Mouse (Mus musculus) forebrain, embryonic 15.5 days (tissue): ENCODE data around the gene Nudt5. TPM values are rescaled to one million over a fixed set of nuclear protein-coding genes. Genes with fewer than 3 reads are reported as not detected.

Experiments used
- ATAC-seq: fragments of 200-750 bp; cut with Nextera tagmentation; replicated peaks from 2 replicates; pipeline ENCODE4 v1.8.0; 2017; ENCODE audit warnings: mild to moderate bottlenecking, moderate TSS enrichment, moderate library complexity
- H3K27ac ChIP-seq: fragments of 300-500 bp; sonication (generic); replicated peaks from 2 replicates; pipeline ENCODE4 v1.5.1; 2015; ENCODE audit warnings: mild to moderate bottlenecking, inconsistent platforms
- H3K27me3 ChIP-seq: fragments of 300-500 bp; sonication (generic); 2 replicates; pipeline ENCODE4 v1.6.1; 2015; ENCODE audit warnings: inconsistent platforms
- H3K36me3 ChIP-seq: fragments of 300-500 bp; sonication (generic); 2 replicates; pipeline ENCODE4 v1.6.1; 2015; ENCODE audit warnings: mild to moderate bottlenecking, inconsistent platforms
- H3K4me1 ChIP-seq: fragments of 300-500 bp; sonication (generic); 2 replicates; pipeline ENCODE4 v1.6.1; 2015; ENCODE audit warnings: inconsistent platforms
- H3K4me2 ChIP-seq: fragments of 300-500 bp; sonication (generic); replicated peaks from 2 replicates; pipeline ENCODE4 v1.6.1; 2015; ENCODE audit warnings: mild to moderate bottlenecking, inconsistent platforms
- H3K4me3 ChIP-seq: fragments of 300-500 bp; sonication (generic); 2 replicates; pipeline ENCODE4 v1.5.1; 2015; ENCODE audit warnings: mild to moderate bottlenecking, inconsistent platforms
- H3K9ac ChIP-seq: fragments of 300-500 bp; sonication (generic); replicated peaks from 2 replicates; pipeline ENCODE4 v1.6.1; 2015; ENCODE audit warnings: mild to moderate bottlenecking, inconsistent platforms
- H3K9me3 ChIP-seq: fragments of 300-500 bp; sonication (generic); 2 replicates; pipeline ENCODE4 v1.6.1; 2016; ENCODE audit warnings: inconsistent platforms
- WGBS: fragments of 180-500 bp; shearing (Covaris S2); methylation state at CpG from one replicate; pipeline ENCODE4 v1.1.7; 2015; ENCODE audit warnings: mixed read lengths; 5-methylcytosine and 5-hydroxymethylcytosine counted together
- polyA plus RNA-seq: library from polyadenylated mRNA; unstranded; fragments of >200 nt; fragmentation: Nextera tagmentation; extraction: Ambion mirVana; gene quantifications from 2 replicates; pipeline ENCODE4 v1.2.1, GENCODE M21; 2015

The Nudt5 gene
- polyA plus RNA-seq, 1 experiment from 2014 or later, result 33.2 TPM

DNA sequence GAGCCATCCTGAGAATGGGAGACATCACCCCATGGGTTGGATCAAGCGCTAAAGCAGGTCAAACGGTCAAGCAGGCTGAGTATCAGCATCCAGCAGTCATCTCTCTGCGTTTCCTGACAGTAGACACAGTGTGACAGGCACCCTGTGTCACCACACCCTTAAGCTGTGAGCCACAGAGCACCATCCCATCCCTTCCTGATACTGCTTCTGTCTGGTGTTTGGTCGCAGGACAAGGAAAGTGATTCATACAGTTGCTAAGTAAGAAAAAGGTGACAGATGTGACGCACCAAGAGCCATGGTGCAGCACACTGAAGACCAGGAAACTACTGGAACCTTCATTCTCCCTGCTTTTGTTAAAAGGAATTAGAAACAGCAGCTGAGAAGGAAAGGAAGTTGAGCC lies 44.0 kb downstream of the Nudt5 start:
- no peak for ATAC-seq
- no peak overlapping the region for H3K4me2 ChIP-seq
- H3K27ac ChIP-seq, result no peak overlapping the region
- 89% methylated on average over 5 of the region's 5 CpGs for WGBS
- no peaks in the 10 kb centered on the region for H3K9me3 ChIP-seq
- H3K27me3 ChIP-seq, result no peaks in the 10 kb centered on the region
- H3K9ac ChIP-seq, result no peak overlapping the region
- peaks cover 18% of the 10 kb centered on the region for H3K4me1 ChIP-seq
- no peak overlapping the region for H3K4me3 ChIP-seq
- H3K36me3 ChIP-seq, result peaks cover 44% of the 10 kb centered on the region

- no peak for ATAC-seq
- H3K9me3 ChIP-seq, result no peaks in the 10 kb centered on the region
- no peak overlapping the region for H3K27ac ChIP-seq
- peaks cover 21% of the 10 kb centered on the region for H3K4me1 ChIP-seq
- no peaks in the 10 kb centered on the region for H3K27me3 ChIP-seq
- no peak overlapping the region for H3K4me2 ChIP-seq
- WGBS, result 71% methylated on average over 2 of the region's 2 CpGs
- peaks cover 42% of the 10 kb centered on the region for H3K36me3 ChIP-seq
- H3K9ac ChIP-seq, result no peak overlapping the region
- no peak overlapping the region for H3K4me3 ChIP-seq
Observed at GRCm38 (mm10) chr2:5889412-5889811, 44.6 kb downstream of the Nudt5 start.

DNA sequence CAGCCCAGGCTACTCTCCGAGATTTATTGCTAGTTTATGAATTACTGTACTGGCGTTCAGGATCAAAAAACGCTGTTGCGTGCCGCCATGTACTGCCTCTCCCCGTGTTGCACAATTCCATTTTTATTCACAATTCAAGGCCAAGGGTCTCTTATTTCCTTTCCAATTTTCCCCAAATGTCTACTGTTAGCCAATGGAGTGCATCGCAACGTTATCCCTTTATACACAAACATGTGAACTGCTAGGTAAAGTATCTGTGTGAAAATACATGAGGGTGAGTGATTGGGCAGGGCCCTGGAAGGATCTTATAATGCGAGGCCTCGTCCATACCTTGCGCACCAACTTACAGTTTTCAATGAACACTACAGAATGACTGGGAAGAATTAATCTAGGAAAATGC lies 49.5 kb downstream of the Nudt5 start:
- peaks cover 18% of the 10 kb centered on the region for H3K36me3 ChIP-seq
- 41% methylated on average over 11 of the region's 11 CpGs for WGBS
- H3K4me1 ChIP-seq, result peaks cover 23% of the 10 kb centered on the region
- H3K27ac ChIP-seq, result no peak overlapping the region
- H3K9ac ChIP-seq, result peak overlapping the region; percentile 94
- no peak; the same call in 1 of the 2 replicates for ATAC-seq
- peak overlapping the region; percentile 66 for H3K4me2 ChIP-seq
- no peaks in the 10 kb centered on the region for H3K9me3 ChIP-seq
- no peaks in the 10 kb centered on the region for H3K27me3 ChIP-seq
- peak overlapping the region; percentile 99 for H3K4me3 ChIP-seq

- Histone ChIP-seq H3K36me3 (peaks cover 18% of the 10 kb centered on the region), H3K27me3 (no peaks in the 10 kb centered on the region), H3K4me1 (peaks cover 23% of the 10 kb centered on the region), H3K4me3 (peak within 1 kb of the TSS; percentile 99), H3K9me3 (no peaks in the 10 kb centered on the region), H3K9ac (peak within 1 kb of the TSS; percentile 94), H3K27ac (peak within 1 kb of the TSS; percentile 82), H3K4me2 (peak within 1 kb of the TSS; percentile 66)
- under 1% methylated on average over 62 of the region's 62 CpGs for WGBS
- peak; percentile 99 for ATAC-seq
Observed at GRCm38 (mm10) chr2:5894843-5895570, 50.2 kb downstream of the Nudt5 start, which contains the start of gene Sec61a2. Gene Sec61a2, minus strand, starts transcription at chr2:5895432.

GRCm38 (mm10) chr2:5900145-5900544 lies 55.3 kb downstream of the Nudt5 start:
- no peaks in the 10 kb centered on the region for H3K4me1 ChIP-seq
- ATAC-seq, result no peak

DNA sequence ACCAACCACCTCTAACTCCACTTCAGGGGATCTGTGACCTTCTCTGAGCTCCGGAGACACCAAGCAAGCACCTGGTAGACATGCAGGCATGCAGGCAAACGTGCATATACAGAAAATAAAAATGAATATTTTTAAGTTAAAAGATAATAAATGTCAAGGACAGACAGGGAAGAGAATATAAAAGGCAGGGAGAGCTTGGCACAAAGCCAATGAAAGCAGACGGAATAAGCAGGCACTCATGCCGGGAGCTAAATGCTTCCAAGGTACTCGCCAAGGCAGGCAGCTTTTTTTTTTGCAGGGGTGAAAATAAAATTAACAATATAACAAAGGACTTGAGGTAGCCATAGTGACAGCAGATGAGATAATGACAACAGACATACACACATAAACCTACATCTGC lies 61.3 kb downstream of the Nudt5 start:
- H3K27ac ChIP-seq, result peak overlapping the region; percentile 70
- 21% methylated on average over 5 of the region's 5 CpGs for WGBS
- ATAC-seq, result 0 out of 2 replicates have a peak, but pooled peaks have one; percentile 46

More at GRCm38 (mm10) chr2:5900145-5900544, 55.3 kb downstream of the Nudt5 start:
- no peaks in the 10 kb centered on the region for H3K27me3 ChIP-seq
- H3K9me3 ChIP-seq, result no peaks in the 10 kb centered on the region
- H3K9ac ChIP-seq, result no peak overlapping the region
- no peak overlapping the region for H3K4me3 ChIP-seq
- no peak overlapping the region for H3K4me2 ChIP-seq
- peaks cover 11% of the 10 kb centered on the region for H3K36me3 ChIP-seq
- 37% methylated on average over 5 of the region's 5 CpGs for WGBS
- H3K27ac ChIP-seq, result no peak overlapping the region

DNA sequence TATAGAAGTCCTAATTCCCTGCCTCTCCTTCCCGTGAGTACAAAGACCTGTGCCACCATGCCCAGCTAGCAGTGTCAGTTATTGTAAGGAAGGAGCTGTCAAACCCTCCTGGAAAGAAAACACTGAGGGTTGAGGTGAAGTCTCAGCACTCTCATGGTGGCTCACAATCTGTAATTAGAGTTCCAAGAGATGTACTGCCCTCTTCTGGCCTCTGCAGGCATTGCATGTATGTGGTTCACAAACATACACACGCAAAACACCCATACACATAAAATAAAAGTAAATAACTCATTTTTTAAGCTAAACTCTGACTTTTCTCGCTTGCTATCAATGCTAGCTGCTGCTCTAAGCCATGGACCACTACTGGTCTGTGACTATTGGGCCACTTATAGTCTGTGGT lies 61.8 kb downstream of the Nudt5 start:
- H3K36me3 ChIP-seq, result peaks cover 3% of the 10 kb centered on the region
- H3K4me1 ChIP-seq, result peaks cover 12% of the 10 kb centered on the region
- H3K27me3 ChIP-seq, result no peaks in the 10 kb centered on the region
- 0 out of 2 replicates have a peak, but pooled peaks have one; percentile 23 for ATAC-seq
- H3K4me2 ChIP-seq, result no peak overlapping the region
- H3K9me3 ChIP-seq, result no peaks in the 10 kb centered on the region
- no peak overlapping the region for H3K4me3 ChIP-seq
- peak overlapping the region; percentile 70 for H3K27ac ChIP-seq
- H3K9ac ChIP-seq, result no peak overlapping the region
- 44% methylated on average over 3 of the region's 3 CpGs for WGBS

More for the DNA sequence above, 61.3 kb downstream of the Nudt5 start:
- Histone ChIP-seq H3K4me3 (no peak overlapping the region), H3K4me2 (no peak overlapping the region), H3K27me3 (no peaks in the 10 kb centered on the region), H3K36me3 (peaks cover 3% of the 10 kb centered on the region), H3K9me3 (no peaks in the 10 kb centered on the region), H3K9ac (no peak overlapping the region), H3K4me1 (0 out of 2 replicates have a peak, but pooled peaks cover 9% of the 10 kb centered on the region)

GRCm38 (mm10) chr2:5911282-5911965 lies 66.6 kb downstream of the Nudt5 start:
- no peaks in the 10 kb centered on the region for H3K36me3 ChIP-seq
- no peak overlapping the region for H3K4me3 ChIP-seq
- no peak overlapping the region for H3K9ac ChIP-seq
- 58% methylated on average over 16 of the region's 16 CpGs for WGBS
- no peak overlapping the region for H3K4me2 ChIP-seq
- no peaks in the 10 kb centered on the region for H3K9me3 ChIP-seq
- no peak overlapping the region for H3K27ac ChIP-seq
- no peaks in the 10 kb centered on the region for H3K27me3 ChIP-seq
- H3K4me1 ChIP-seq, result peaks cover 9% of the 10 kb centered on the region
- peak; percentile 43; the same call in 1 of the 2 replicates for ATAC-seq

Other genes with a start within 250 kb of the Nudt5 start
- 6.5 and 8.4 TPM in 2 replicates for gene Camk1d, start 130.5 kb upstream of the Nudt5 start, polyA plus RNA-seq
- 329 and 339 TPM in 2 replicates for gene Cdc123, start 145 bp downstream of the Nudt5 start, polyA plus RNA-seq
- 1.2 and 1.9 TPM in 2 replicates for gene Gm13199, start 17.9 kb downstream of the Nudt5 start, polyA plus RNA-seq
- 88.2 and 95.8 TPM in 2 replicates for gene Sec61a2, start 50.4 kb downstream of the Nudt5 start, polyA plus RNA-seq
- gene Dhtkd1, start 97.8 kb downstream of the Nudt5 start, polyA plus RNA-seq, result 6.0 and 8.9 TPM in 2 replicates
- 9.1 and 9.5 TPM in 2 replicates for gene Upf2, start 106.5 kb downstream of the Nudt5 start, polyA plus RNA-seq